Mouse (Mus musculus): ENCODE measurements at regions not wholly inside any gene's neighbourhood (a gene's known extent, or its start where the extent isn't known, plus 50 kb on each side); places are given as distances from the start of the nearest gene placed in this dataset.

- Histone ChIP-seq H3K4me1 (ENCODE audit: control insufficient read depth, insufficient read depth, low read length) (no peaks in the 10 kb centered on the region), H3K9ac (ENCODE audit: low read depth, poor library complexity, severe bottlenecking) (no peak overlapping the region), H3K27ac (ENCODE audit: insufficient read depth, low read length) (no peak overlapping the region), H3K36me3 (ENCODE audit: control insufficient read depth, insufficient read depth, low read length, poor library complexity, severe bottlenecking) (no peaks in the 10 kb centered on the region), H3K4me3 (ENCODE audit: low read depth, low read length) (no peak overlapping the region), H3K9me3 (replicated peaks; ENCODE audit: control insufficient read depth, insufficient read depth, low read length, poor library complexity, severe bottlenecking) (no peaks in the 10 kb centered on the region), H3K27me3 (ENCODE audit: control insufficient read depth, insufficient read depth, low read length, poor library complexity, severe bottlenecking) (no peaks in the 10 kb centered on the region)
- TF ChIP-seq EP300 (IDR thresholded peaks at IDR 0.05; ENCODE audit: insufficient read depth, low read depth, low read length) (no peak), CTCF (IDR thresholded peaks at IDR 0.05; ENCODE audit: low read depth, low read length) (no peak), POLR2A (IDR thresholded peaks at IDR 0.05; ENCODE audit: insufficient read depth, low read length) (no peak)
Observed at GRCm38 (mm10) chr10:16620804-16621559, 1102.0 kb upstream of the Cited2 start.

GRCm38 (mm10) chr10:16622821-16623220 lies 1100.2 kb upstream of the Cited2 start:
- TF ChIP-seq POLR2A (IDR thresholded peaks at IDR 0.05; ENCODE audit: insufficient read depth, low read length) (no peak), EP300 (IDR thresholded peaks at IDR 0.05; ENCODE audit: insufficient read depth, low read depth, low read length) (no peak), CTCF (IDR thresholded peaks at IDR 0.05; ENCODE audit: low read depth, low read length) (no peak)
- H3K9me3 ChIP-seq (replicated peaks; ENCODE audit: control insufficient read depth, insufficient read depth, low read length, poor library complexity, severe bottlenecking): no peaks in the 10 kb centered on the region
- no peak overlapping the region for H3K9ac ChIP-seq (ENCODE audit: low read depth, poor library complexity, severe bottlenecking)

GRCm38 (mm10) chr10:16633236-16633635 lies 1089.8 kb upstream of the Cited2 start:
- TF ChIP-seq CTCF (IDR thresholded peaks at IDR 0.05; ENCODE audit: low read depth, low read length): no peak
- no peak for TF ChIP-seq POLR2A (IDR thresholded peaks at IDR 0.05; ENCODE audit: insufficient read depth, low read length)
- TF ChIP-seq EP300 (IDR thresholded peaks at IDR 0.05; ENCODE audit: insufficient read depth, low read depth, low read length): no peak

More at GRCm38 (mm10) chr10:16622821-16623220, 1100.2 kb upstream of the Cited2 start:
- Histone ChIP-seq H3K27me3 (ENCODE audit: control insufficient read depth, insufficient read depth, low read length, poor library complexity, severe bottlenecking) (no peaks in the 10 kb centered on the region), H3K27ac (ENCODE audit: insufficient read depth, low read length) (no peak overlapping the region), H3K4me1 (ENCODE audit: control insufficient read depth, insufficient read depth, low read length) (no peaks in the 10 kb centered on the region), H3K36me3 (ENCODE audit: control insufficient read depth, insufficient read depth, low read length, poor library complexity, severe bottlenecking) (no peaks in the 10 kb centered on the region), H3K4me3 (ENCODE audit: low read depth, low read length) (no peak overlapping the region)

GRCm38 (mm10) chr10:16635463-16635862 lies 1087.6 kb upstream of the Cited2 start:
- no peaks in the 10 kb centered on the region for H3K9me3 ChIP-seq (replicated peaks; ENCODE audit: control insufficient read depth, insufficient read depth, low read length, poor library complexity, severe bottlenecking)
- H3K4me3 ChIP-seq (ENCODE audit: low read depth, low read length): no peak overlapping the region
- H3K27ac ChIP-seq (ENCODE audit: insufficient read depth, low read length): no peak overlapping the region
- H3K4me1 ChIP-seq (ENCODE audit: control insufficient read depth, insufficient read depth, low read length): no peaks in the 10 kb centered on the region
- no peak overlapping the region for H3K9ac ChIP-seq (ENCODE audit: low read depth, poor library complexity, severe bottlenecking)
- no peaks in the 10 kb centered on the region for H3K27me3 ChIP-seq (ENCODE audit: control insufficient read depth, insufficient read depth, low read length, poor library complexity, severe bottlenecking)
- TF ChIP-seq EP300 (IDR thresholded peaks at IDR 0.05; ENCODE audit: insufficient read depth, low read depth, low read length): no peak
- no peak for TF ChIP-seq CTCF (IDR thresholded peaks at IDR 0.05; ENCODE audit: low read depth, low read length)
- TF ChIP-seq POLR2A (IDR thresholded peaks at IDR 0.05; ENCODE audit: insufficient read depth, low read length): no peak
- no peaks in the 10 kb centered on the region for H3K36me3 ChIP-seq (ENCODE audit: control insufficient read depth, insufficient read depth, low read length, poor library complexity, severe bottlenecking)

More at GRCm38 (mm10) chr10:16633236-16633635, 1089.8 kb upstream of the Cited2 start:
- Histone ChIP-seq H3K27ac (ENCODE audit: insufficient read depth, low read length) (no peak overlapping the region), H3K36me3 (ENCODE audit: control insufficient read depth, insufficient read depth, low read length, poor library complexity, severe bottlenecking) (no peaks in the 10 kb centered on the region), H3K4me1 (ENCODE audit: control insufficient read depth, insufficient read depth, low read length) (no peaks in the 10 kb centered on the region), H3K9me3 (replicated peaks; ENCODE audit: control insufficient read depth, insufficient read depth, low read length, poor library complexity, severe bottlenecking) (no peaks in the 10 kb centered on the region), H3K4me3 (ENCODE audit: low read depth, low read length) (no peak overlapping the region), H3K9ac (ENCODE audit: low read depth, poor library complexity, severe bottlenecking) (no peak overlapping the region), H3K27me3 (ENCODE audit: control insufficient read depth, insufficient read depth, low read length, poor library complexity, severe bottlenecking) (no peaks in the 10 kb centered on the region)

GRCm38 (mm10) chr10:16637006-16637405 lies 1086.0 kb upstream of the Cited2 start:
- Histone ChIP-seq H3K4me3 (ENCODE audit: low read depth, low read length) (no peak overlapping the region), H3K9me3 (replicated peaks; ENCODE audit: control insufficient read depth, insufficient read depth, low read length, poor library complexity, severe bottlenecking) (no peaks in the 10 kb centered on the region), H3K27me3 (ENCODE audit: control insufficient read depth, insufficient read depth, low read length, poor library complexity, severe bottlenecking) (no peaks in the 10 kb centered on the region), H3K36me3 (ENCODE audit: control insufficient read depth, insufficient read depth, low read length, poor library complexity, severe bottlenecking) (no peaks in the 10 kb centered on the region), H3K9ac (ENCODE audit: low read depth, poor library complexity, severe bottlenecking) (no peak overlapping the region), H3K4me1 (ENCODE audit: control insufficient read depth, insufficient read depth, low read length) (no peaks in the 10 kb centered on the region), H3K27ac (ENCODE audit: insufficient read depth, low read length) (no peak overlapping the region)
- TF ChIP-seq EP300 (IDR thresholded peaks at IDR 0.05; ENCODE audit: insufficient read depth, low read depth, low read length) (no peak), POLR2A (IDR thresholded peaks at IDR 0.05; ENCODE audit: insufficient read depth, low read length) (no peak), CTCF (IDR thresholded peaks at IDR 0.05; ENCODE audit: low read depth, low read length) (no peak)

- TF ChIP-seq POLR2A (IDR thresholded peaks at IDR 0.05; ENCODE audit: insufficient read depth, low read length): no peak
- no peak for TF ChIP-seq EP300 (IDR thresholded peaks at IDR 0.05; ENCODE audit: insufficient read depth, low read depth, low read length)
- no peak for TF ChIP-seq CTCF (IDR thresholded peaks at IDR 0.05; ENCODE audit: low read depth, low read length)
- Histone ChIP-seq H3K9ac (ENCODE audit: low read depth, poor library complexity, severe bottlenecking) (no peak overlapping the region), H3K27me3 (ENCODE audit: control insufficient read depth, insufficient read depth, low read length, poor library complexity, severe bottlenecking) (no peaks in the 10 kb centered on the region), H3K27ac (ENCODE audit: insufficient read depth, low read length) (no peak overlapping the region), H3K4me1 (ENCODE audit: control insufficient read depth, insufficient read depth, low read length) (no peaks in the 10 kb centered on the region), H3K36me3 (ENCODE audit: control insufficient read depth, insufficient read depth, low read length, poor library complexity, severe bottlenecking) (no peaks in the 10 kb centered on the region), H3K4me3 (ENCODE audit: low read depth, low read length) (no peak overlapping the region), H3K9me3 (replicated peaks; ENCODE audit: control insufficient read depth, insufficient read depth, low read length, poor library complexity, severe bottlenecking) (no peaks in the 10 kb centered on the region)
Observed at GRCm38 (mm10) chr10:16638111-16638510, 1084.9 kb upstream of the Cited2 start.

Data from ES-Bruce4 (cell line).